Mouse (Mus musculus) spleen, adult 2 months (tissue): Measurements from ENCODE around the gene Vmn1r52.
"Not testable (repeated sequence)": the region's sequence is repeated elsewhere in the genome, so short reads cannot be mapped to it uniquely, and the experiment has no call there.

Experiments
- CTCF ChIP-seq: fragments of 200-500 bp; IDR thresholded peaks from 2 replicates; pipeline ENCODE4 v1.5.1; 2011; ENCODE audit warnings: mild to moderate bottlenecking, inconsistent platforms; ENCODE audit not compliant: insufficient read depth, insufficient read length, insufficient replicate concordance; ENCODE audit errors: extremely low read depth
- POLR2A ChIP-seq: fragments of 200-500 bp; IDR thresholded peaks from 2 replicates; pipeline ENCODE4 v1.6.1; 2011; ENCODE audit warnings: low read depth, low read length, inconsistent platforms

DNA sequence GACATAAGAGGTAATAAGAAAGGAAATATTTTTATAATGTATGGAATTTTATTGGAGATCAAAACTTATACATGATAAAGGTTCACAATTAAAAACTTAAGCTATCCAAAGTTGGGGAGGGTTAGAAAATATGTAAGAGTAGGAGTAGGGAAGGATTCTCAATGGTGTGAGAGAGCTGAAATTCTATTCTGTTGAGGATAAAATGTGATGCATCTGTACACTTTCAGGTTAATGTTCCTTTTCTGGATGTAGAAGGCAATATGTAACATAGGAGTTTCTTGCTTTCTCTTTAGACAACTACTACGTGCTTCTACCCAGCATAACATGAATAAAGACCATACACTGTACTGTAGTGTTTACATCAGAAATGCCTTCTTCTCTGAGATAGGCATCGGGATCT, 27.9 kb downstream of the Vmn1r52 start, which contains the start of gene V1ra8:
- not testable (repeated sequence) for TF ChIP-seq POLR2A, CTCF
